ENCODE assay signal across 9 mouse cellular contexts in genomic region chr11:34782516-34783430, GRCm38 (mm10). TPM values are rescaled to one million over a fixed set of nuclear protein-coding genes. Genes with fewer than 3 reads are reported as not detected.
DNase-seq lines count a peak whose midpoint lies in the region; ATAC-seq and TF ChIP-seq lines count a peak whose summit lies in the region.
"Had no signal": no experiment of that assay in that cellular context is flagged by ENCODE, and none has a peak within 500 bp of the region (broad histone marks: within the 10 kb centered on the region; RNA-seq: fewer than 3 reads in every experiment).

No protein-coding gene starts in this region.

- peak overlapping the region; percentile 84 for H3K4me3 ChIP-seq in liver, adult 2 months (ENCODE audit: insufficient read depth, low read depth, low read length)
- H3K4me3 ChIP-seq in limb, embryonic 10.5 days: no peak overlapping the region
- no peak overlapping the region for H3K4me3 ChIP-seq in hindbrain, embryonic 14.5 days (replicated peaks; ENCODE audit: low read length)
- H3K4me3 ChIP-seq in midbrain, embryonic 15.5 days: no peak overlapping the region

- H3K4me1 ChIP-seq in liver, adult 2 months (ENCODE audit: control insufficient read depth, insufficient read depth, low read length): no peaks in the 10 kb centered on the region
- peaks cover 4% of the 10 kb centered on the region; the same call in 1 of the 2 replicates for H3K4me1 ChIP-seq in limb, embryonic 10.5 days
- H3K4me1 ChIP-seq in hindbrain, embryonic 14.5 days (replicated peaks; ENCODE audit: control insufficient read depth, insufficient read depth, low read length): no peaks in the 10 kb centered on the region
- no peaks in the 10 kb centered on the region for H3K4me1 ChIP-seq in midbrain, embryonic 15.5 days

- H3K27ac ChIP-seq in liver, adult 2 months (replicated peaks; ENCODE audit: insufficient read depth, low read depth, low read length): no peak overlapping the region; the same call in 1 of the 2 replicates
- no peak overlapping the region for H3K27ac ChIP-seq in limb, embryonic 10.5 days
- H3K27ac ChIP-seq in hindbrain, embryonic 14.5 days: no peak overlapping the region
- H3K27ac ChIP-seq in midbrain, embryonic 15.5 days: no peak overlapping the region

- 66% methylated on average over 8 of the region's 8 CpGs for WGBS in liver, adult 2 months
- 76% methylated on average over 8 of the region's 8 CpGs for WGBS in limb, embryonic 10.5 days
- 87% methylated on average over 8 of the region's 8 CpGs for WGBS in hindbrain, embryonic 14.5 days
- WGBS in midbrain, embryonic 15.5 days: 80% methylated on average over 8 of the region's 8 CpGs

- no peaks in the 10 kb centered on the region for H3K27me3 ChIP-seq in liver, adult 2 months (ENCODE audit: control insufficient read depth, insufficient read depth, low read length)
- H3K27me3 ChIP-seq in limb, embryonic 10.5 days (ENCODE audit: low read depth, poor library complexity, severe bottlenecking): no peaks in the 10 kb centered on the region
- H3K27me3 ChIP-seq in hindbrain, embryonic 14.5 days (ENCODE audit: control insufficient read depth, insufficient read depth, low read length): no peaks in the 10 kb centered on the region
- no peaks in the 10 kb centered on the region for H3K27me3 ChIP-seq in midbrain, embryonic 15.5 days (replicated peaks)

- no peak for TF ChIP-seq POLR2A in liver, adult 2 months (IDR thresholded peaks at IDR 0.05; ENCODE audit: extremely low read depth, insufficient read depth, low read length)

- H3K36me3 ChIP-seq in liver, adult 2 months (ENCODE audit: control insufficient read depth, insufficient read depth, low read length): no peaks in the 10 kb centered on the region
- no peaks in the 10 kb centered on the region for H3K36me3 ChIP-seq in limb, embryonic 10.5 days
- H3K36me3 ChIP-seq in hindbrain, embryonic 14.5 days (replicated peaks; ENCODE audit: control insufficient read depth, insufficient read depth): no peaks in the 10 kb centered on the region
- no peaks in the 10 kb centered on the region for H3K36me3 ChIP-seq in midbrain, embryonic 15.5 days (replicated peaks)

- H3K4me2 ChIP-seq in hindbrain, embryonic 14.5 days (replicated peaks): no peak overlapping the region
- H3K4me2 ChIP-seq in midbrain, embryonic 15.5 days: no peak overlapping the region

- ATAC-seq in CD4-positive, CD25-positive, alpha-beta regulatory T cell, adult 4 months: peak; percentile 90
- peak; percentile 79 for ATAC-seq in monocyte, adult 5-6 weeks (replicated peaks; ENCODE audit: insufficient number of reproducible peaks, low FRiP score, low TSS enrichment, poor library complexity, severe bottlenecking)
- no peak for ATAC-seq in hindbrain, embryonic 14.5 days (ENCODE audit: low FRiP score)
- no peak for ATAC-seq in midbrain, embryonic 15.5 days (replicated peaks)

- peak overlapping the region; percentile 64 for H3K9ac ChIP-seq in liver, adult 2 months (ENCODE audit: low read depth, low read length)
- no peak overlapping the region for H3K9ac ChIP-seq in hindbrain, embryonic 14.5 days
- H3K9ac ChIP-seq in midbrain, embryonic 15.5 days: no peak overlapping the region

- TF ChIP-seq CTCF in liver, adult 2 months (IDR thresholded peaks at IDR 0.05; ENCODE audit: low read depth, low read length): no peak

- peak; percentile 94 for DNase-seq in A20 (ENCODE audit: low read depth, low spot score)
- peak; percentile 9 for DNase-seq in liver, adult 2 months (ENCODE audit: extremely low read depth, low read depth, low spot score)
- no peak for DNase-seq in limb, embryonic 10.5 days (ENCODE audit: low spot score)
- DNase-seq in hindbrain, embryonic 14.5 days (ENCODE audit: low spot score): no peak
- DNase-seq in cerebellum, postnatal 36 days: no peak
- DNase-seq: adrenal gland, postnatal 10 days had no signal

- H3K9me3 ChIP-seq in limb, embryonic 10.5 days (replicated peaks): no peaks in the 10 kb centered on the region
- H3K9me3 ChIP-seq in hindbrain, embryonic 14.5 days (ENCODE audit: control insufficient read depth, low read length): no peaks in the 10 kb centered on the region
- no peaks in the 10 kb centered on the region for H3K9me3 ChIP-seq in midbrain, embryonic 15.5 days

- no peaks in the 10 kb centered on the region for H3K79me2 ChIP-seq in liver, adult 2 months (ENCODE audit: control insufficient read depth, insufficient read depth, low read length)

RNA-seq across cellular contexts. Expression of gene Dock2, which starts 0.9 kb away (rescaled TPM):
- 100 to 1,000 TPM; 247 to 339 TPM for polyA plus RNA-seq in CD4-positive, CD25-positive, alpha-beta regulatory T cell, adult 4 months (2017; shearing (Covaris generic))
- total RNA-seq in liver, adult 2 months (2014; rRNA removed): 4.0 and 4.9 TPM in 2 replicates
- 0.44 and 0.95 TPM in 2 replicates for polyA plus RNA-seq in liver, adult 2 months (2012; rRNA removed)
- 415 to 764 TPM (median 432 TPM) in 3 replicates for total RNA-seq in monocyte, adult 5-6 weeks (2017)
- polyA plus RNA-seq in limb, embryonic 10.5 days (2016; fragmentation: Nextera tagmentation; extraction: Ambion mirVana): 0.55 and 0.60 TPM in 2 replicates
- 0.84 and 1.4 TPM in 2 replicates for polyA plus RNA-seq in hindbrain, embryonic 14.5 days (2014; fragmentation: Nextera tagmentation; extraction: Ambion mirVana)
- 0.60 and 0.68 TPM in 2 replicates for polyA plus RNA-seq in midbrain, embryonic 15.5 days (2015; fragmentation: Nextera tagmentation; extraction: Ambion mirVana)

RNA-seq across cellular contexts. Expression of gene Spdl1, which starts 50.7 kb away (rescaled TPM):
- 1 to 10 TPM; 2.7 to 4.1 TPM for polyA plus RNA-seq in CD4-positive, CD25-positive, alpha-beta regulatory T cell, adult 4 months (2017; shearing (Covaris generic))
- total RNA-seq in liver, adult 2 months (2014; rRNA removed): 0.18 and 0.60 TPM in 2 replicates
- 0.07 TPM in 2 replicates for polyA plus RNA-seq in liver, adult 2 months (2012; rRNA removed)
- total RNA-seq in monocyte, adult 5-6 weeks (2017): 1.2 to 3.4 TPM in 2 of 3 replicates, not detected in the other
- polyA plus RNA-seq in limb, embryonic 10.5 days (2016; fragmentation: Nextera tagmentation; extraction: Ambion mirVana): 33.5 and 33.9 TPM in 2 replicates
- polyA plus RNA-seq in hindbrain, embryonic 14.5 days (2014; fragmentation: Nextera tagmentation; extraction: Ambion mirVana): 3.2 and 4.0 TPM in 2 replicates
- 3.4 and 3.5 TPM in 2 replicates for polyA plus RNA-seq in midbrain, embryonic 15.5 days (2015; fragmentation: Nextera tagmentation; extraction: Ambion mirVana)

Comparison
In these comparisons a context has a peak if more than half of its experiments do, and no peak if none do; other contexts are left out.
1. DNase-seq: peak in A20 (single experiment) and liver, adult 2 months (single experiment); none in limb, embryonic 10.5 days (single experiment), hindbrain, embryonic 14.5 days (single experiment) and cerebellum, postnatal 36 days (0 of 2).
2. ATAC-seq: peak in CD4-positive, CD25-positive, alpha-beta regulatory T cell, adult 4 months (single experiment) and monocyte, adult 5-6 weeks (single experiment); none in hindbrain, embryonic 14.5 days (single experiment) and midbrain, embryonic 15.5 days (single experiment).
3. RNA of gene Dock2, which starts 0.9 kb away (polyA plus RNA-seq): 247 to 339 TPM in CD4-positive, CD25-positive, alpha-beta regulatory T cell, adult 4 months; 0.44 to 0.95 TPM in liver, adult 2 months, 0.84 to 1.4 TPM in hindbrain, embryonic 14.5 days, 0.60 to 0.68 TPM in midbrain, embryonic 15.5 days and 0.55 to 0.60 TPM in limb, embryonic 10.5 days; every median in the first group is over 100 times any median in the second.